Mouse (Mus musculus) kidney, adult 2 months (tissue): ENCODE data around the gene Prpf38b. TPM values are rescaled to one million over a fixed set of nuclear protein-coding genes. Genes with fewer than 3 reads are reported as not detected.

Experiments
- DNase-seq: peaks from one replicate; pipeline ENCODE4 v3.0.0; 2021
- H3K27ac ChIP-seq: fragments of 200-500 bp; 2 replicates; pipeline ENCODE4 v1.5.1; 2012; ENCODE audit warnings: low read depth, low read length, control low read depth, inconsistent platforms; ENCODE audit not compliant: insufficient read depth
- H3K27me3 ChIP-seq: fragments of 200-500 bp; replicated peaks from 2 replicates; pipeline ENCODE4 v1.6.1; 2012; ENCODE audit warnings: mild to moderate bottlenecking, moderate library complexity, low read length, inconsistent platforms; ENCODE audit not compliant: control insufficient read depth, insufficient read depth
- H3K36me3 ChIP-seq: fragments of 200-500 bp; 2 replicates; pipeline ENCODE4 v1.6.1; 2012; ENCODE audit warnings: mild to moderate bottlenecking, moderate library complexity, low read length, inconsistent platforms; ENCODE audit not compliant: control insufficient read depth, insufficient read depth
- H3K4me1 ChIP-seq: fragments of 200-500 bp; 2 replicates; pipeline ENCODE4 v1.6.1; 2011; ENCODE audit warnings: low read length; ENCODE audit not compliant: control insufficient read depth, insufficient read depth
- H3K4me3 ChIP-seq: fragments of 200-500 bp; 2 replicates; pipeline ENCODE4 v1.5.1; 2011; ENCODE audit warnings: mild to moderate bottlenecking, low read depth, low read length, control low read depth; ENCODE audit not compliant: insufficient read depth
- CTCF ChIP-seq: fragments of 200-500 bp; conservative IDR thresholded peaks from 2 replicates; pipeline ENCODE4 v1.5.1; 2011; ENCODE audit warnings: low read depth, mild to moderate bottlenecking, control low read depth, low read length, moderate library complexity, mixed read lengths; ENCODE audit not compliant: insufficient read depth, insufficient read length
- POLR2A ChIP-seq: fragments of 200-500 bp; IDR thresholded peaks from one replicate; pipeline ENCODE4 v1.6.1; 2011; ENCODE audit warnings: low read depth, low read length, control low read depth
- WGBS: fragments of 180-500 bp; shearing (Covaris S2); methylation state at CpG from one replicate; pipeline ENCODE4 v1.1.7; 2018; 5-methylcytosine and 5-hydroxymethylcytosine counted together
- polyA plus RNA-seq: library from polyadenylated mRNA; depleted of rRNA; stranded (reverse); fragments of >200 nt; gene quantifications from 2 replicates; pipeline ENCODE4 v1.2.3, GENCODE M21; 2012

Prpf38b gene
- polyA plus RNA-seq, 1 experiment, result 19.7 TPM

GRCm38 (mm10) chr3:108880544-108881507, 30.7 kb downstream of the Prpf38b start:
- Histone ChIP-seq H3K27ac (no peak overlapping the region), H3K27me3 (no peaks in the 10 kb centered on the region), H3K4me3 (no peak overlapping the region), H3K4me1 (no peaks in the 10 kb centered on the region), H3K36me3 (no peaks in the 10 kb centered on the region)
- DNase-seq, result no peak
- WGBS, result 53% methylated on average over 28 of the region's 28 CpGs
- TF ChIP-seq CTCF (no peak), POLR2A (no peak)

GRCm38 (mm10) chr3:108879836-108880435, 31.6 kb downstream of the Prpf38b start:
- TF ChIP-seq CTCF (no peak), POLR2A (no peak)
- Histone ChIP-seq H3K27ac (no peak overlapping the region), H3K4me1 (no peaks in the 10 kb centered on the region), H3K36me3 (no peaks in the 10 kb centered on the region), H3K4me3 (no peak overlapping the region), H3K27me3 (no peaks in the 10 kb centered on the region)
- no peak for DNase-seq
- 74% methylated on average over 5 of the region's 5 CpGs for WGBS

- H3K4me3 ChIP-seq, result no peak overlapping the region
- H3K27ac ChIP-seq, result no peak overlapping the region
- WGBS, result 79% methylated on average over 2 of the region's 2 CpGs
- no peaks in the 10 kb centered on the region for H3K4me1 ChIP-seq
- no peak for DNase-seq
- H3K36me3 ChIP-seq, result no peaks in the 10 kb centered on the region
- H3K27me3 ChIP-seq, result no peaks in the 10 kb centered on the region
- no peak for TF ChIP-seq POLR2A
- TF ChIP-seq CTCF, result no peak
Observed at GRCm38 (mm10) chr3:108879129-108879528, 32.4 kb downstream of the Prpf38b start.

DNA sequence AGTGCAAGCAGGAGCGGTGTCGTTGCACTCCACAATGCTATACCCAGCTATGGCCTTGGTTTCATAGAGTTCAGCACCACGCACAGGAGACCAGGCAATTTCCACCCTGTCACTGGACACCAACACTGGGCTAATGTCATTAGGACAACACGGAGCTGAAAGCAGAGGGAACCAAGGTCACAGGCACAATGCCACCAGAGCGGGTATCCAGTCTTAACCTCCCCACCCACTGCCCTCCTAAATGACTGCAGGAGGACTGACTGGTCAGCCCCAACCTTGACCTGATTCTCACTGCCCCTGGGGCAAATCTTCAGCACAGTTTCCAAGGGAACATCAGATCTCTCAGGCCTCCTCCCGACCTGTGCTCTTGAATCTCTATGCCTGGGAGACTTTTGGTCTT, 40.9 kb downstream of the Prpf38b start:
- no peaks in the 10 kb centered on the region for H3K4me1 ChIP-seq
- TF ChIP-seq POLR2A (no peak), CTCF (no peak)
- H3K27ac ChIP-seq, result no peak overlapping the region
- WGBS, result 79% methylated on average over 6 of the region's 6 CpGs
- H3K4me3 ChIP-seq, result no peak overlapping the region
- H3K36me3 ChIP-seq, result no peaks in the 10 kb centered on the region
- no peaks in the 10 kb centered on the region for H3K27me3 ChIP-seq
- DNase-seq, result no peak

- H3K36me3 ChIP-seq, result no peaks in the 10 kb centered on the region
- no peak overlapping the region for H3K4me3 ChIP-seq
- H3K4me1 ChIP-seq, result no peaks in the 10 kb centered on the region
- DNase-seq, result no peak
- no peaks in the 10 kb centered on the region for H3K27me3 ChIP-seq
- no peak overlapping the region for H3K27ac ChIP-seq
- TF ChIP-seq POLR2A, result no peak
- TF ChIP-seq CTCF, result no peak
- WGBS, result 94% methylated on average over 3 of the region's 3 CpGs
Observed at GRCm38 (mm10) chr3:108867449-108867848, 44.1 kb downstream of the Prpf38b start.

DNA sequence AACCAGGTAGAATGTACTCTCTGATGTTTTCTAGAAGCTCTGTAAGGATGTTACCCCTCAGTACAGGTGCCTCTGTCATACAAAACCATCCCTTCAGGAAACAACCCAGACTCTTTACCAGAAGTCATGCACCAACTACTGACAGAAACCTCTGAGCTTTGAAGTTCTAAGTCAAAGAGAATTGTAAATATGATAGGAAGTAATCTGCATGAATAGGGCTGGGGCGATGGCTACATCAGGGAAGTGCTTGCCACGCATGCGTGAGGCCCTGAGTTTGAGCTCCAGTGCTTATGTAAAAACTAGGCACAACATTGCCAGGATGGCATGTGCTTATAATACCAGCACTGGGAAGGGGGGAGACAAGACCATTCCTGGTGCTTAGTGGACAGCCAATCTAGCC, 45.9 kb downstream of the Prpf38b start:
- Histone ChIP-seq H3K36me3 (no peaks in the 10 kb centered on the region), H3K27ac (no peak overlapping the region), H3K27me3 (no peaks in the 10 kb centered on the region), H3K4me1 (no peaks in the 10 kb centered on the region), H3K4me3 (no peak overlapping the region)
- no peak for DNase-seq
- TF ChIP-seq CTCF (no peak), POLR2A (no peak)
- 89% methylated on average over 3 of the region's 3 CpGs for WGBS

DNA sequence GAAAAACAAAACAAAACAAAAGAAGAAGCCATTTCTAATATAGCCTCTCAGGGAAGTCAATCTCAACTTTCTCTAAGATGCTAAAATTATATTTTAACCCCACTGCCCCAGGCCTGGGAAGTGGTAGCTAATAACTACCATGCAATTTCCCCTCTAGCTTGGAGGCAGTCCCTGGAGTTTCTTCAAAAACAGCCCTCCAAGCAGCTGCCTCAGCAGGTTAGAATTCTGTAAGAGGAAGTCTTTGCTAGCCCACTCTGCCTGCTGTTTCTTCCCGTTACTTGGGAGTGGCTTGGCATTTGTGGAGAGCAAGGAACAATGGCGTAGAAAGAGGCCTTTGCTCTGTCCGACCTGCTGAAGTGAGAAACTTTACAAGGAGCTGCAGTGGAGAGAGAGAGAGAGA, 46.4 kb downstream of the Prpf38b start:
- no peaks in the 10 kb centered on the region for H3K27me3 ChIP-seq
- no peak for TF ChIP-seq POLR2A
- no peak for TF ChIP-seq CTCF
- no peak for DNase-seq
- WGBS, result 50% methylated on average over 3 of the region's 3 CpGs
- no peaks in the 10 kb centered on the region for H3K36me3 ChIP-seq
- H3K27ac ChIP-seq, result no peak overlapping the region
- no peaks in the 10 kb centered on the region for H3K4me1 ChIP-seq
- H3K4me3 ChIP-seq, result no peak overlapping the region
